Mouse (Mus musculus): Measurements from ENCODE around the gene Vps37c. TPM values are rescaled to one million over a fixed set of nuclear protein-coding genes. Genes with fewer than 3 reads are reported as not detected.
A peak's percentile ranks its signal among the peaks of the same experiment; 100 is the strongest.

Gene Vps37c
- total and polyA plus RNA-seq, 2 experiments from 2014 or later, result 27.2 to 30.7 TPM

DNA sequence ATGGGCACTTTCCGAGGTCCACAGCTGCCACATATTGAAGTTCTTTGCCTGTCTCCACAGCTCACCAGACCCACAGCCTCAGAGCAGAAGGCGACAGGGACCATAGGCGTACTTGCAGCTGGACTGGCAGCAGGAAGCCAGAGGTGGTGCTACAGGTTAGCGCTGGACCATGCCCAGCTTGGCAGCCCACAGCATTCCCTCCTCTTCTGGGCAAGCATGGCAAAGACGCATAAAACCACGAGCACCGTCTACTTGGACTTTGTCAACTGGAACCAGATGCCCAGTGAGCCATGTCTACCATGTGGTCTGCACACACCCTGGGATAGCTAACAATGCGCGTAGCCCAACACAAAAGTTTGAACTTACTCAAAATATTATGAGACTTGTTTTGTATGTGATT, 3.5 kb upstream of the Vps37c start:
- Histone ChIP-seq H3K27me3 (ENCODE audit: insufficient read depth, low read length) (no peaks in the 10 kb centered on the region), H3K4me2 (ENCODE audit: low read depth, low read length) (no peak overlapping the region), H3K4me3 (ENCODE audit: low read length) (no peak overlapping the region), H3K9me3 (ENCODE audit: low read length) (no peaks in the 10 kb centered on the region), H3K36me3 (ENCODE audit: insufficient read depth, low read length) (no peaks in the 10 kb centered on the region), H3K9ac (replicated peaks; ENCODE audit: low read length) (no peak overlapping the region), H3K4me1 (ENCODE audit: insufficient read depth, low read length) (peaks cover 15% of the 10 kb centered on the region), H3K27ac (no peak overlapping the region)
- TF ChIP-seq CTCF (IDR thresholded peaks at IDR 0.05; ENCODE audit: low read depth), result no peak
- DNase-seq (ENCODE audit: low spot score) (no peak), ATAC-seq (no peak)
- WGBS, result 89% methylated on average over 9 of the region's 9 CpGs

DNA sequence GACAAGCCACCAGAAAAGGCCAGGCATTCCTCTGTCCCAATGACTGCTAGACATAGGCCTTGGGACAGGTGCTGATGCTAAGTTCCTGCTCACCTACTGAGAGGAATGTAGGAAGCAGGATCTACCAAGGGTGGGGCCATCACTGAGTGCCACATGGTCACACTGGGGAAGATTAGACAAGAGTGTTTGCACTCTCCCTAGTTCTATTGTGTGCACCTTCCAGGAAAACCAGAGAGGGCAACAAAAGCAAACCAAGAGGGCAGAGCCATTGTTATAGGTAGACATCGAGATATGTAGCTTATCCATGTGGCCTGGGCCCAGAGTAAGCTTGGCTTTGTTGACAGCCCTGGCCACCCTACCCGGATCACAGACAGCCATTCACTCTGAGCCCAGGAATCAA, 2.8 kb upstream of the Vps37c start:
- no peak for ATAC-seq
- H3K36me3 ChIP-seq (ENCODE audit: insufficient read depth, low read length), result no peaks in the 10 kb centered on the region
- no peak overlapping the region for H3K9ac ChIP-seq (replicated peaks; ENCODE audit: low read length)
- 74% methylated on average over 2 of the region's 2 CpGs for WGBS
- H3K4me1 ChIP-seq (ENCODE audit: insufficient read depth, low read length), result peaks cover 21% of the 10 kb centered on the region
- no peak overlapping the region for H3K4me2 ChIP-seq (ENCODE audit: low read depth, low read length)
- TF ChIP-seq CTCF (IDR thresholded peaks at IDR 0.05; ENCODE audit: low read depth), result no peak
- no peaks in the 10 kb centered on the region for H3K9me3 ChIP-seq (ENCODE audit: low read length)
- H3K27ac ChIP-seq, result no peak overlapping the region
- H3K27me3 ChIP-seq (ENCODE audit: insufficient read depth, low read length), result no peaks in the 10 kb centered on the region
- no peak overlapping the region for H3K4me3 ChIP-seq (ENCODE audit: low read length)
- no peak for DNase-seq (ENCODE audit: low spot score)

DNA sequence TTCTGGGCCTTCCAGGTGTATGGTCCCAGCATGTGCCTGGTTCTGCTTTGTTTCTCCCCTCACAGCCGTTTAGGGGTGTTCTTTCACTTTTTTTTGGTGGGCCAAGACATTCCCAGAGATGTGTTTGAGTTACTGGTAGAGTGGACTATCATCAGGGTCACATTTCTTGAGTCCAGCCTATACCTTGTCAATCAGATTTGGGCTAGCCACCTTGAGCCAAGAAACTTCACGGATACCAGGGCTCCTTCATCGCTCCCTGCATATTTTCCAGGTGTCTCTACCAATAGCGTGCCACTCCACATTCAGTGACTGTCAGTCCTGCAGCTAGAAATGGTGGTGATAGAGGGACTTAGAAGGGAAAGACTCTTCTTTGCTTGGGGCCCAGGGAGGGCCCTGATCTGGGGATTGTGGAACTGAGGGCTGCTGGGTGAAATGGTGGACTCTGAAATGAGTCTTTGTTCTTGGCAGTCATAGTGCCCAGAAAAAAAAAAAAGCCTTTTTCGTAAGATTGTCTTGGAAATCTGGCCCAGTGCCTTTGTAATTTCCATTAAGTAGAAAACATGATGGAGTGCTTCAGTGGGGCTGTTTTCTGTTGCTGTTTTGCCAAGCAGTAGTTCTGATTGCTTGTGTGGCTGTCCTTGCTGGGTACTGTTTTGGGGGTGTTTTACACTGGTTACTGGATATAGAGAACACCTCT, 1.1 kb downstream of the Vps37c start:
- peak overlapping the region; percentile 98 for H3K27ac ChIP-seq
- no peak for ATAC-seq
- WGBS, result 34% methylated on average over 5 of the region's 5 CpGs
- no peak for TF ChIP-seq CTCF (IDR thresholded peaks at IDR 0.05; ENCODE audit: low read depth)
- no peaks in the 10 kb centered on the region for H3K27me3 ChIP-seq (ENCODE audit: insufficient read depth, low read length)
- peak overlapping the region; percentile 83 for H3K4me3 ChIP-seq (ENCODE audit: low read length)
- H3K9ac ChIP-seq (replicated peaks; ENCODE audit: low read length), result peak overlapping the region; percentile 89
- peak; percentile 66 for DNase-seq (ENCODE audit: low spot score)
- peak overlapping the region; percentile 85 for H3K4me2 ChIP-seq (ENCODE audit: low read depth, low read length)
- no peaks in the 10 kb centered on the region for H3K9me3 ChIP-seq (ENCODE audit: low read length)
- H3K4me1 ChIP-seq (ENCODE audit: insufficient read depth, low read length), result peaks cover 22% of the 10 kb centered on the region
- no peaks in the 10 kb centered on the region for H3K36me3 ChIP-seq (ENCODE audit: insufficient read depth, low read length)

DNA sequence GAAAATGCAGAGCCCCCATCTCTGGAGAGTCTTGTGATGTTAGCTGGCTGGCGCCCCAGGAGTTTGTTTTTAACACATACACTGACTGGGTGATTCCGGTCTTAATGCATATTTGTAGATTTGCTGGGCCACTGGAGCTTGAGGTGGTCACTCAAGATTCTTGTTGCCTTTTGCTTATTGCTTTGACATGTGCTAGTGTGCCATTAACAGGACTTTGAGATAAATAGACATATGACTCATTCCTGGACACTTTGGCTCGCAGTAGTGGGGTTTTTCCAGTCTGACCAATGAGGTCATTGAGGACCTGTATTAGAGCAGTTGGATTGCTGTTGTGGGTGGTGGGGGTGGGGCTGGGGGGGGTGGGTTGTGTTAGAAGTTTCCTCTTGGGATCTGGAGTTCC, 1.8 kb downstream of the Vps37c start:
- H3K4me2 ChIP-seq (ENCODE audit: low read depth, low read length), result peak overlapping the region; percentile 85
- H3K4me1 ChIP-seq (ENCODE audit: insufficient read depth, low read length), result peaks cover 22% of the 10 kb centered on the region
- no peaks in the 10 kb centered on the region for H3K9me3 ChIP-seq (ENCODE audit: low read length)
- WGBS, result 68% methylated on average over 3 of the region's 3 CpGs
- DNase-seq (ENCODE audit: low spot score), result no peak
- TF ChIP-seq CTCF (IDR thresholded peaks at IDR 0.05; ENCODE audit: low read depth), result no peak
- ATAC-seq, result no peak
- H3K9ac ChIP-seq (replicated peaks; ENCODE audit: low read length), result no peak overlapping the region
- peak overlapping the region; percentile 98 for H3K27ac ChIP-seq
- H3K27me3 ChIP-seq (ENCODE audit: insufficient read depth, low read length), result no peaks in the 10 kb centered on the region
- H3K36me3 ChIP-seq (ENCODE audit: insufficient read depth, low read length), result no peaks in the 10 kb centered on the region
- H3K4me3 ChIP-seq (ENCODE audit: low read length), result peak overlapping the region; percentile 83

DNA sequence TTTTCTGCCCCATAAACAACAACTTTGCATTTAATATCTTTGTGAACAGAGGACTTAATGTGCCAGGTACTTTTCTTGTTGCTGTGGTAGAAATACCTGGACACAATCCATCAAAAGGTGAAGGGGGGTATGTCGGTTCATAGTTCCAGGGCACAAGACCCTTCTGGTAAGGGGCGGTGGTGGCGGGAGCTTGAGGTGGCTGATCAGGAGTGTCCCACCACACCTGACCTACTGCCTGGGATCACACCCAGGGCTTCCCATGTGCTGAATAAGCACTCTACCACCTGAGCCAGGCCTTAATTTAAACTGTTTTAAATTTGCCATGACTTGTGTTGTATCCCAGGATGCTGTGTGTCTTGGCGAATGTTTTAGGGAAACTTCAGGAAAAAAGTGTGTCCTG, 2.6 kb downstream of the Vps37c start:
- no peak for ATAC-seq
- no peak overlapping the region for H3K27ac ChIP-seq
- no peak overlapping the region for H3K4me3 ChIP-seq (ENCODE audit: low read length)
- no peak for DNase-seq (ENCODE audit: low spot score)
- no peak overlapping the region for H3K9ac ChIP-seq (replicated peaks; ENCODE audit: low read length)
- H3K36me3 ChIP-seq (ENCODE audit: insufficient read depth, low read length), result no peaks in the 10 kb centered on the region
- peaks cover 22% of the 10 kb centered on the region for H3K4me1 ChIP-seq (ENCODE audit: insufficient read depth, low read length)
- H3K9me3 ChIP-seq (ENCODE audit: low read length), result no peaks in the 10 kb centered on the region
- H3K4me2 ChIP-seq (ENCODE audit: low read depth, low read length), result no peak overlapping the region
- H3K27me3 ChIP-seq (ENCODE audit: insufficient read depth, low read length), result no peaks in the 10 kb centered on the region
- 91% methylated on average over 4 of the region's 4 CpGs for WGBS
- no peak for TF ChIP-seq CTCF (IDR thresholded peaks at IDR 0.05; ENCODE audit: low read depth)

DNA sequence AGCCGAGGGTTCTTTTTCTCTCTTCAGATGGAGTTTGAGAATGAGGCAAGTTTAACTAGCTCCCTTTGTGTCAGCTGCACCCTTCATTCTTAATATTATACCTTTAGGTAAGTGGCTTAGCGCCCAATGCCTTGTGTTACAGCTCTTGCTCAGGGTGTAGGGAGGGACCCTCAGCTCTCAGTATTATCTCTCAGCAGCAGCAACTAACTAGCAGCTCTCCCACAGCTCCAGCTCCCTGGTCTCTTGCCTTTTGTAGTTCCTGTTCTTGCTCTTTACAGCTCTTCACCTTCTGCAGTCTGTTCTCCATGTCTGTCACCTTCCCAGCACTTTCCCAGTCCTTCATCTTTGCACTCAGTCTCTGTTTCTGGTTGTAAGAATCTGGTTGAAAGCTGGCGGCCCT, 3.1 kb downstream of the Vps37c start:
- WGBS, result 77% methylated on average over 3 of the region's 3 CpGs
- Histone ChIP-seq H3K4me3 (ENCODE audit: low read length) (no peak overlapping the region), H3K9ac (replicated peaks; ENCODE audit: low read length) (0 out of 2 replicates have a peak overlapping the region, but pooled peaks have one; percentile 2), H3K9me3 (ENCODE audit: low read length) (no peaks in the 10 kb centered on the region), H3K27me3 (ENCODE audit: insufficient read depth, low read length) (no peaks in the 10 kb centered on the region), H3K36me3 (ENCODE audit: insufficient read depth, low read length) (no peaks in the 10 kb centered on the region), H3K27ac (no peak overlapping the region), H3K4me2 (ENCODE audit: low read depth, low read length) (no peak overlapping the region), H3K4me1 (ENCODE audit: insufficient read depth, low read length) (peaks cover 22% of the 10 kb centered on the region)
- DNase-seq (ENCODE audit: low spot score), result no peak
- ATAC-seq, result no peak
- no peak for TF ChIP-seq CTCF (IDR thresholded peaks at IDR 0.05; ENCODE audit: low read depth)

DNA sequence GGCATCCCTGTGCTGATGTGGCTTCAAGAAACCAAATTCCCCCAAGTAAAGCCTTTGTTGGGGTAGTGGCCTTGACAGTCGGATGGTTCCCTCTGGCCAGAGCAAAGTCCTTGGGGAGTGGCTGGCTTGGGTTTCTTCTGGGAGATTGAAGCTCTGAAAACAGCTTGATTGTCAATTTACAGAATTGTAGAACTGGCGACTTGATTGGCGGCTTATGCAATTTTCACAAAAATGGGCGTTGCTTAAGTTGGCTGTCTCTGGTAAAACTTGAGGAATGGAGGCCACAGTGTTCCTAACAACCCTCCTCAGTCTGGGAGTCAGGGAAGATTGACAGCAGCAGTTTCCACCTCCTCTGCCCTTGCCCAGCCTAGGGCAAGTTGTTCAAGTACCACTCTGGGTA, 3.8 kb downstream of the Vps37c start:
- H3K4me3 ChIP-seq (ENCODE audit: low read length), result no peak overlapping the region
- no peak overlapping the region for H3K4me2 ChIP-seq (ENCODE audit: low read depth, low read length)
- 91% methylated on average over 4 of the region's 4 CpGs for WGBS
- H3K9me3 ChIP-seq (ENCODE audit: low read length), result no peaks in the 10 kb centered on the region
- H3K4me1 ChIP-seq (ENCODE audit: insufficient read depth, low read length), result peaks cover 22% of the 10 kb centered on the region
- no peak overlapping the region for H3K27ac ChIP-seq
- no peaks in the 10 kb centered on the region for H3K36me3 ChIP-seq (ENCODE audit: insufficient read depth, low read length)
- ATAC-seq, result no peak
- no peaks in the 10 kb centered on the region for H3K27me3 ChIP-seq (ENCODE audit: insufficient read depth, low read length)
- no peak for TF ChIP-seq CTCF (IDR thresholded peaks at IDR 0.05; ENCODE audit: low read depth)
- no peak overlapping the region for H3K9ac ChIP-seq (replicated peaks; ENCODE audit: low read length)
- DNase-seq (ENCODE audit: low spot score), result no peak
